Mouse (Mus musculus) thymus, postnatal 0 days (tissue): ENCODE data around the gene Tex2. TPM values are rescaled to one million over a fixed set of nuclear protein-coding genes. Genes with fewer than 3 reads are reported as not detected.
A peak's percentile ranks its signal among the peaks of the same experiment; 100 is the strongest.
"Not testable (repeated sequence)": the region's sequence is repeated elsewhere in the genome, so short reads cannot be mapped to it uniquely, and the experiment has no call there.

Experiments
- DNase-seq: peaks from one replicate; pipeline ENCODE4 v3.0.0-alpha.2; 2015; ENCODE audit warnings: low spot score
- polyA plus RNA-seq: library from polyadenylated mRNA; unstranded; fragments of >200 nt; fragmentation: Nextera tagmentation; extraction: Ambion mirVana; gene quantifications from 2 replicates; pipeline ENCODE4 v1.2.1, GENCODE M21; 2015

The Tex2 gene
- polyA plus RNA-seq, 1 experiment from 2014 or later = 7.2 TPM

GRCm38 (mm10) chr11:106579957-106580356, 33.3 kb downstream of the Tex2 start:
- no peak for DNase-seq

GRCm38 (mm10) chr11:106579146-106579545, 34.1 kb downstream of the Tex2 start:
- DNase-seq = no peak

GRCm38 (mm10) chr11:106577624-106578355, 35.4 kb downstream of the Tex2 start:
- not testable (repeated sequence) for DNase-seq

GRCm38 (mm10) chr11:106574456-106574855, 38.8 kb downstream of the Tex2 start:
- DNase-seq = no peak

GRCm38 (mm10) chr11:106573476-106574240, 39.6 kb downstream of the Tex2 start:
- no peak for DNase-seq

GRCm38 (mm10) chr11:106572958-106573357, 40.3 kb downstream of the Tex2 start:
- DNase-seq = no peak

GRCm38 (mm10) chr11:106572020-106572782, 41.0 kb downstream of the Tex2 start:
- no peak for DNase-seq

- DNase-seq = no peak
Measured at GRCm38 (mm10) chr11:106571026-106571983, 41.9 kb downstream of the Tex2 start.

- DNase-seq = no peak
Measured at GRCm38 (mm10) chr11:106568329-106568960, 44.8 kb downstream of the Tex2 start.

GRCm38 (mm10) chr11:106566040-106566785, 47.0 kb downstream of the Tex2 start:
- no peak for DNase-seq

- DNase-seq = no peak
Measured at GRCm38 (mm10) chr11:106564261-106564660, 49.0 kb downstream of the Tex2 start.

GRCm38 (mm10) chr11:106562707-106563106, 50.5 kb downstream of the Tex2 start:
- no peak for DNase-seq

- no peak for DNase-seq
Measured at GRCm38 (mm10) chr11:106559773-106560172, 53.5 kb downstream of the Tex2 start.

GRCm38 (mm10) chr11:106558008-106558407, 55.2 kb downstream of the Tex2 start:
- no peak for DNase-seq

GRCm38 (mm10) chr11:106557398-106557797, 55.8 kb downstream of the Tex2 start:
- no peak for DNase-seq

- DNase-seq = peak; percentile 26
Measured at GRCm38 (mm10) chr11:106556689-106557088, 56.5 kb downstream of the Tex2 start.

- DNase-seq = no peak
Measured at GRCm38 (mm10) chr11:106555805-106556615, 57.2 kb downstream of the Tex2 start.

GRCm38 (mm10) chr11:106550398-106550797, 62.8 kb downstream of the Tex2 start:
- DNase-seq = no peak

GRCm38 (mm10) chr11:106546081-106546480, 67.1 kb downstream of the Tex2 start:
- DNase-seq = no peak
